Mouse (Mus musculus) heart, adult 2 months (tissue): ENCODE results near the gene 2210017I01Rik.

ENCODE experiments used
- CTCF ChIP-seq: fragments of 200-600 bp; IDR thresholded peaks from 2 replicates; pipeline ENCODE4 v1.8.1; 2022; ENCODE audit warnings: antibody characterized with exemption, mild to moderate bottlenecking, moderate library complexity
- EP300 ChIP-seq: fragments of 200-500 bp; IDR thresholded peaks from 2 replicates; pipeline ENCODE4 v1.6.1; 2011; ENCODE audit warnings: low read depth, low read length, control low read depth; ENCODE audit not compliant: insufficient read depth
- POLR2A ChIP-seq: fragments of 200-500 bp; IDR thresholded peaks from 2 replicates; pipeline ENCODE4 v1.6.1; 2011; ENCODE audit warnings: mild to moderate bottlenecking, low read depth, low read length, control low read depth; ENCODE audit not compliant: insufficient read depth

- TF ChIP-seq POLR2A (no peak), CTCF (no peak), EP300 (no peak)
Observed at GRCm38 (mm10) chr3:92609804-92610203, 2.5 kb upstream of the 2210017I01Rik start.
